Mouse (Mus musculus) lung, postnatal 10 days (tissue): ENCODE measurements around the gene Ablim1.

Experiments
- DNase-seq: peaks from one replicate; pipeline ENCODE4 v3.0.0; 2021

Ablim1 gene

GRCm38 (mm10) chr19:57314346-57315012 is at the start of gene Ablim1:
Gene Ablim1 (minus strand): TSS chr19:57314919.
- peak; percentile 65 for DNase-seq

DNA sequence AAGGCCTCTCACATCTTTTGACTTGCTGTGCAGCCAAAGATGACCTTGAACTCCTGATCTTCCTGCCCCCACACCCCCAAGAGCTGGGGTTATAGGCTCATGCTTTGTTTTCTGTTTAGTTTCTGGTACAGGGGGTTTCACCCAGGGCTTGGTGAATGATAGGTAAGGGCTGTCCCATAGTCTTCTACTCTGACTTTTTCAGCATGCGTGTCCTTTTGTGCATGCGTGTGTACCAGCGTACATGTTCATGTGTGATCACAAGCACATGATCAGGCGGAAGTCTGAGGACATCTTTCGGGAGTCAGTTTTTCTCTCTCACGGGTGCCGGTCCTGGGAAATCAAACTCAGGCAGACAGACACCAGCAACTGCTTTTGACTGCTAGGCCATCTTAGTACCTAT is 48.8 kb upstream of the Ablim1 start:
- DNase-seq = no peak

- DNase-seq = no peak
Measured at GRCm38 (mm10) chr19:57363076-57363475, 48.4 kb upstream of the Ablim1 start.

GRCm38 (mm10) chr19:57362586-57362985 is 47.9 kb upstream of the Ablim1 start:
- DNase-seq = no peak

GRCm38 (mm10) chr19:57361939-57362307 is 47.2 kb upstream of the Ablim1 start:
- no peak for DNase-seq

DNA sequence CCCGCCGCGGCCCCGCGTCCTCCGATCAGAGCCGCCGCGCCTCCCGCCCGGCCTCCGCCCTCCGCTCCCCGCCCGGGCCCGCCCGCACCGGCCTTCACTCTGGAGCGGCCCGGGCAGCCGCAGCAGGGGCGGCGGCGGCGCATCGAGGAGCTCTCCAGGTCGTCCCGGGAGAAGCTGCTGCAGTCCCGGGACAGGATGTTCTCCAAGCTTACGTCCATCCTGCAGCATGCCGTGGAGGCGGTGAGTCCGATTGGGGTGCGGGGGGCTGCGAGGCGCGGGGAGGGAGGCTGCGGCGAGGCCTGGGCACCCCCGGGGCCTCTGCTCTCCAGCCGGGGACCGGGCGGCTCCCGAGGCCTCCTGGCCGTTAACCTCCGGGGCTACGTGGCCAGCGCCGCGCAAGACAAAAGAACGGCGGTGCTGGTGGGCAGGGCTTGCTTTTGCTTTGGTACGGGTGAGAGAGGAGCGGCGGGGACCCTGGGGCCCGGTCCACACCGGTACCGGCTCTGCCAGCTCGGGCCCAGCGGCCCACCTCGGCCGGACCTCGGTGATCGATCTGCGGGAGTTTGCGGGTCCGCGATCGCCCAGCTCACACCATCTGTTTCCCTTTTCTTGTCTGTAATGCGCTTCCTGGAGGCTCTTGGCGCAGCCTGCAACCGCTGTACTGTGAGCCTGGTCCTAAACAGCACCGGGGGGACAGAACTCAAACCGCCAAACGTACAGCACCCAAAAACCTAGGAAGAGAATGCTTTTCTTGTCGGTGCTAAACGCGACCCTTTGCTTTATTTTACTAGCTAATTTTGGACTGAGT is 46.6 kb upstream of the Ablim1 start:
- DNase-seq = peak; percentile 60

DNA sequence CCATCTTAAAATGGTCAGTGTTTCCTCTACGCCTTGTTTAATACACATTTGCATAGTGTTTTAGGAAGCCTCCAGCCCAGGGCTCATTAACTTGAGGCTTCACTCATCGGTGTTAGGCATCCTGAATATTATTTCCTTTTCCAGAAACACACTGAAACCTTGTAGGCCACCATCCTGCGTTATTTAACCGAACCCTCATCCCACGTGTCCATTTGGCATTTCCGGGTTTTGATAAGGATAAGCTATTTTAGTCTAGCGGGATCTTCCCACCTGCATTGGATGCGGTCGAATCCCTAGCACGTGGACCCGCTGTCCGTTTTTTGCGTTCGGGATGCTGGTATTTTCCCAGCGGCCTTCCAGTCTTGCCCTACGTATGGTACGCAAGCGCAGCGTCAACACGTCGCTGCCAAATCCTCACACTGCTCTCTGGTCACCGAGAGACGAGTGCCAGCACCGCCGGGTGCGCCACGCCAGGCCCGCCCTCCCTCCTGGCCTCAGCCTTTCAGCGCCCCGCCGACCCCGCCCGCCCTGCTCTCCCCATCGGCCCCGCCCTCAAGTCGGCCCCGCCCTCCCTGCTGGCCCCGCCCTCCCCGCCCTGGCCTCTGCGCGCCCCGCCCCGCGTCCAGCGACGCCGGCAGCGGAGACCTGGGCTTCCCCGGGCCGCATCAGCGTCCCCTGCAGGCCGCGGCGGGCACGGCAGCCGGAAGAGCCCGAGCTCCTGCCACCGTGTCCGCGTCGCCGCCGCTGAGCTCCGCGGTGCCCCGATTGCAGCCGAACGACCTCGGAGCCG is 45.8 kb upstream of the Ablim1 start, which contains the start of gene Fam160b1:
TSS of gene Fam160b1 (plus strand) at position 340 of the 790 bp plus-strand sequence.
- peak; percentile 96 for DNase-seq

DNA sequence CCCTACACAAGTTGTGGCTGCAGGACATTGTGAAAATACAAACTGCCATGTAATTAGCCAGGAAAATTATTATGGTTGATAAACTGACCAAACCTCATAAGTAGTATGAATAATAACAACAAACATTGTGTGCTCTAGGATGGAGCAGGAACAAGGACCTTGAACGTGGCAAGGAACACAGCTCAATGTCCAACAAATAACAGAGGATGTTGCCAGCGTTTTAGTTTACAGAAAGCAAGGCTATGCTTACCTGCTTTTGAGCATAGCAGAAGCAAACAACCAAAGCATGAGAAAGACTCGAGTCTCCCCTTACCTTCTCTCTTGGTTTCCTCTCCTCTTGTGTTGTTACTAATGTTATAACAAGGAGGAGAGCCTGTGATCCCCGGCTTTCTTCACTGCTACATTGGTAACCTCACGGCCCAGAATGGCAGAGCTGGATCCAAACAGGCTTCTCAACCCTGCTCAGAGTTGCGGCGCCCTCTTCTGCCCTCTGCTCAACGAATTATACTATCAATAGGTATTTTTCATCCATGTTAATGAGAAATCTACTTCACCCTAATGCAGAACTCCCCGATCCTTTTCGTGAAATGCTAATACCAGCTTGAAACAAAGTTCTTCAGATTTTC is 45.1 kb upstream of the Ablim1 start:
- DNase-seq = no peak

DNA sequence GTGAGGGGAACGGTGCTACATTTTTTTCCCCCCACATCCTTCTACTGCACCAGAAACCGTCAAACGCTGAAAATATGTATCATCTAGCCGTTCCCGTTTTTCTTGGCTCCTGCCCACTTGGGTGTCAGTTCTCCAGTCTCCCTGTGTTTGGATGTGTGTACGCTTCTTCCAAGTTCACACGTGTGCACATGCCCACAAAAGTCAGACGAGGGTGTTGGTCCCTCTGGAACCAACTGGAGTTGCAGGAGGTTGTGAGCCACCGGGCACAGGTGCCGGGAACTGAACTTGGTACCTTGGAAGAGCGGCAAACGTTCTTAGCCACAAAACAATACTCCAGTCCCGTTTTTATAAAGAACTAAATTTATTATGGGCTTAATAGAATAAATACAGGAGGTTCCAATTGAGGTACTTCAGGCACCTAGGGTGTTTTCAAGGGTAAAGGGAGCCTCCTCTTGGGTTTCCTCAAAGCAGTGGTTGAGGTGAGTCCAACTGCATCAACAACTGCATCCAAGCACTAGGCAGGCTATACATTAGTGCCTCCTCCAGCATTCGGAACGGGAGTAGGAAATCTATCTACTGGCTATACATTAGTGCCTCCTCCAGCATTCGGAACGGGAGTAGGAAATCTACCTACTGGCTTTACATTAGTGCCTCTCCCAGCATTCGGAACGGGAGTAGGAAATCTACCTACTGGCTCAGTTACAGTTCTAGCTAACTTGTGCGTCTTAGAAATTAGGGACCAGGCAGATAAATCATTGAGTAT is 44.3 kb upstream of the Ablim1 start:
- DNase-seq = no peak

DNA sequence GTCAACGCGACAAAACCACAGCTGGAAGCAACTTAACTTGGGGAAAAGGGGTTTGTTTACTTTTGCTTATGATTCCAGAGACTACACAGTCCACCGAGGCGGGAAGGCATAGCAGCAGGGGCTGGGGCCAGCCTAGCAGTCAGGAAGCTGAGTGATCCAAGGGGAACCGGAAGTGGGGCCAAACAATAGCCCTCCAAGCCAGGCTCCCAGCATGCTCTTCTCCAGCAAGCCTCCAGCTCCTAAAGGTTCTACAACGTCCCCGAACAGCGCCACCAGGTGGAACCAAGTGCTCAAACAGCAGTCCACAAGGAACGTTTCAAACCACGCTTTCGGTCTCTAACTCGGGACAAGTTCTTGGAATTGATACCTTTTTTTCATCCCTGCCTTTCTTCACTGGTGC is 43.6 kb upstream of the Ablim1 start:
- DNase-seq = peak; percentile 95

DNA sequence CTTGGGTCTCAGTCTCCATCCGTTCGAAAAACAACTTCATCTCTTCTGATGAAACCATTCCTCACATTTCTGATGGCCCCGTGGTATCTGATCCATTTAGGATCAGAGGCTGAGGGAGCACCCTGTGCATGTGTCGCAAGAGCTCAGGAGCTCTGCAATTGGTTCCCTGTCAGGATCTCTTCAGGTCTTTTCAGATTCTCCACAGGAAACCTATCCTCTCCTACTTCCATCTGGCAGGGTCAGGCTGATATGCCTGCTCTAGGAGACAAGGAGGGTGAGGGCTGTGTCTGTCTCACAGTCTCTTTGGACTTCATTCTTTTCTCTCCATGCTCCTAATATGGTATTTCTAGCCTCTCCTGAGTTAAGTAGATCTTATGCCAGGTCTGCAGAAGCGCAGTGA is 43.1 kb upstream of the Ablim1 start:
- no peak for DNase-seq

GRCm38 (mm10) chr19:57357244-57357643 is 42.5 kb upstream of the Ablim1 start:
- no peak for DNase-seq

DNA sequence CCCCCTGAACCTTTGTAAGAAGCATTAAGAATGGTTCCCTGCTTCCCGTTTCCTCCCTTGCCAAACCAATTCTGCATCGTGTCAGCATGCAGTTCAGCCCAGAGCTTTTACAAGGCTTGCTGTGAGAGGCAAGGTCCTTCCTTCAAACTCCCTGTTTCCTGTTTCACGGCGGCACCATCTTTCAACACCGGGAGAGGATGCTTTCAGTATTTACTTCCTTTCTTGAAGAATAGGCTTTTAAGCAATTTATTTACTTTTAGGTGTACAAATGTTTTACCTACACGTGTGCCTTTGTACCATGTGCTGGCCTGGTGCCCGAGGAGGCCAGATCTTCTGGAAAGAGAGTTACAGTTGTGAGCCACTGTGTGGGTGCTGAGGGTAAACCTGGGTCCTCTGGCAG is 41.6 kb upstream of the Ablim1 start:
- DNase-seq = peak; percentile 57

DNA sequence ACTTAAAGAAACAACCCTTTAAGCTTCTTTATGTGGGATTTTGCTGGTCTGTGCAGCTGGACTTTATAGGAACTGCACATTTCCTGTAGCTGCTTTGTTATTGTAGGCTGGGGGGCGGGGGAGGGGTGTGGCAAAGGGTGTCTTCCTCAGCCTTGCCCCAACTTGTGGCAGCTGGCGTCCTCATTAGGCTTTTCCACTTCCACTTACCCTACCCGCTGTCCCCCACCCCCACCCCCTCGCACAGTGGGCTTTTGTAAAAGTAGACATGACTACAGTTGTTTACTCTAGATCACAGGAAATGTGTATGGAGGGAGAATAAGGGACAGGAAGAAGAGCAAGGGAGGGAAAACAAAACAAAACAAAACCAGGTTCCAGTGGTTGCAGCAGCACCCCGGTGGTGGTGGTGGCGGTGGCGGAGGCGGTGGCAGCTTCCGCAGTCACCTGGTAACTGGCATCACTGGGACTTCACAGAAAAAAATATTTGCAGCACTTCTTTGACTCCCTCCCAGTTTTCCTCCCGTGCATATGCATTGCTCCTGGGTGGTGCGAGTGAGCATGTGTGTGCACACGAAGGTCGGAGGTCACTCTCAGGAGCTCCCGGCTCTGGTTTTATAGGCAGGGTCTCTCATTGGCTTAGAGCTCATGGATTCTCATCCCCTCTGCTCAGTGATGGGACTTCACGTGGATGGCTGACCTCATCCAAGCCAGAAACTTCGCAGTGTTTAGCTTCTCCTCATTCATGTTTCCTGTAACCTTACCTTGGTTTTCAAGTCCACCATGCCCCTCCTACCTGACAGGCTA is 40.9 kb upstream of the Ablim1 start:
- DNase-seq = peak; percentile 42

DNA sequence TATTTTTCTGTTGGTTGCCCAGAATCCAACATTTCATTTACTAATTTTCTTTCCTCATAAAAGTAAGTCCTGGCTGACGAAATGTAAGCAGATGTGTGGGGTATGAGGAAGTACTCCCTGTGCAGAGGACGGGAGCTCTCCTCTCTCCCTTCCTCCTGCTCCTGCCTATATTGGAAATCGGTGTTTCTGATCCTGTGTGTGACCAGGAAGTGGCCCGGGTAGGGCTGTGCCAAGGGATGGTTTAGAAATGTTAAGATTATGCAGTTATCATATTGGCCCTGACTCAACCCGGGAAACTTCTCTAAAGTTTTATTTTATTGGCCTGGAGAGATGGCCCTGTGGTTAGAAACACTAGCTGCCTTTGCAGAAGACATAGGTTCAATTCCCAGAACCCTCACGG is 40.0 kb upstream of the Ablim1 start:
- no peak for DNase-seq

DNA sequence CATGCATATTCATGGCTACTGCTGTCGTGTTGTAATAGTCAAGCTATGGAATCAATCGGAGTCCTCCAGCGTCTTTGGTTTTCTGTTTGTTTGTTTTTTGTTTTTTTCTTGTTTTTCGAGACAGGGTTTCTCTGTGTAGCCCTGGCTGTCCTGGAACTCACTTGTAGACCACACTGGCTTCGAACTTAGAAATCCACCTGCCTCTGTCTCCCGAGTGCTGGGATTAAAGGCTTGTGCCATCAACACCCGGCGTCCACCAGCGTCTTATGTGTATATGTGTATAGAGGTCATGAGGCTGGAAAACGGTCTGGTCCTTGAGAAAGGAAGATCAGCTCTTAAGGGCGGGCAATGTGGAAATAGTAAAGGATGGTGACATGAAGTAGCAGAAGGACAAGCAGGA is 39.3 kb upstream of the Ablim1 start:
- DNase-seq = no peak

DNA sequence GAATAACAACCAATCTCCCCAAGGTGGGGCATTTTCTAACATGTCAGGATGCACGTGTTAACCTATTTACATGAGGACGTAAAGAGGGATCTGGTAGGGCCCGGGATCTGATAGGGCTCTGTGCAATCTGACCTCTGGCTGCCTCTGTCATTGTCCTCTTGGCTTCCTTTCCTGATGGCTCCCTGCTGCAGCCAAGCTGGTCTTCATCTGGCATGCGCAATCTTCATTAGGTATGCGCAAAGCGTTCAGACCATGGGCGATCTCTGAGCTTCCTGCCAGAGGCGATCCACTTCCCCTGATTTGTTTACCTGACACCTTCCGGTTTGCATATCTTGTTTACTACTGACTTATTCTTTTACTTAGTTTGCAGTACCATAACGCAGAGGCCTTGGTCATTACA is 38.5 kb upstream of the Ablim1 start:
- peak; percentile 44 for DNase-seq

DNA sequence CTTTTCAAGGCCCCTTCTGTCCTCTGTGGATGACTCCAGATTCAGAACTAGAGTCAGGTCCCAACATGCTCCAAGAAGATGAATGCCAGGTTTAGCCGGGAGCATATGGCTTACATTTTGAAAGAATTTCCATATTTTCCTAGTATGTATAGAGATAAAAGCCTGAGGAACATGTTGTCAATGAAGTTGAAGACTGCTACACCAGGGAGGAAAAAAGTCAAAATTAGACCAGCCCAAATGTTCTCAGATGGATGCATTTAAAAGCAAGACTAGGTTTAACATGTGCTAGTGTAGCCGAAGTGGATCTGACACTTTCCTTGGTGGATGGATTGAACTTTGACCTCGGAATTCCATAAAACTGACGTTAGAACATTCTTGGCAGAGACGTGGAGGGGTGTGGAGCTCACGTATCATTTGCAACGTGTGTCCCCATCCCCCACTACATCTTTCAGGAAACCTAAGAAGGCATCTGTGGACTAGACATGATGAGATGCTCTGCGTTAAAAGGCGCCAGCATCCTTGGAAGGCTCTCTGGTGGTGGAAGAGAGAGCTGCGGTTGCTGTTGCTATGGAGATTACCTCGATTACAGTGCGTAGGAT is 37.7 kb upstream of the Ablim1 start:
- no peak for DNase-seq

GRCm38 (mm10) chr19:57349096-57349495 is 34.4 kb upstream of the Ablim1 start:
- no peak for DNase-seq

- no peak for DNase-seq
Measured at GRCm38 (mm10) chr19:57344678-57345077, 30.0 kb upstream of the Ablim1 start.

GRCm38 (mm10) chr19:57343860-57344259 is 29.1 kb upstream of the Ablim1 start:
- no peak for DNase-seq
